Mouse (Mus musculus) frontal cortex, postnatal 14 days (tissue): ENCODE results near the gene Mctp1.
"Not testable (repeated sequence)": the region's sequence is repeated elsewhere in the genome, so short reads cannot be mapped to it uniquely, and the experiment has no call there.

Source experiments
- DNase-seq, 2 experiments: peaks; one replicate each; pipeline ENCODE4 v3.0.0; 2022; ENCODE audit warnings: low spot score in 2 of 2

Gene Mctp1

DNA sequence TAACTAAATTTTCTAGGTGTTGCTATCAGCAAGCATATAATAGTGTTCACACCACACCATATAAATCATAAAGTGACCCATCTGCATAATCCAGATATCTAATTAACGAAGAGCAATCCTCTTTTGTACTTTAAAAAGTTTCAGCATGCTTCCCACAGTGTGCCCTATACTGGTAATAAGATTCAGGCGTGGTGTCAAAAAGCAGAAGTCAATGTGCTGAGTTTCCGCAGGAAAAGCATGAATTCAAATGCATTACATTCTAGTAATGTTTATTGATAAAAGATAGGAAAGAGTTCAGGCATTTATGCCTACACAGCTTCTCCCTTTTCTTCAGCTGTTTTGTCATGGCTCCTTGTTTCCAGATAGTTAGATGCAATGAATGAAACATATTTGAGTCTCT is 544.8 kb downstream of the Mctp1 start:
- DNase-seq, result no peak

DNA sequence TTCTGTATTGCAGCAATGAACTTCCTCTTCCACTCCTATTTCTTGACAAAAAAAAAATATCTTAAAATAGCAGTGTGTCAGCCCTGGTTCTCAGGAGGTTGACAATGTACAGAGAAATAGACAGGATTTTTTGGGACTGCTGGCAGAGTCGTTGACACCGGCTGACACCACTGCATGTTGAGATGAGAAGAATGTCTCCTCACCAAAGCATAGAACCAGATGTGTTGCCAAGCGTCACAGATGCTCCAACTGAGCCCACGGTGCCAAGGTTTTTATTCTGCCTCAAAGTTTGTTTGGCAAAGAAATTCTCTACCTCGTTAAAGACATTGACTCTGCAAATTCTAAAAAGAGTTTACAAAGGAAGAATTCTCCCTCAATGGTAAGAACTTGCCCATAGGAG is 548.6 kb downstream of the Mctp1 start:
- DNase-seq, result no peak

DNA sequence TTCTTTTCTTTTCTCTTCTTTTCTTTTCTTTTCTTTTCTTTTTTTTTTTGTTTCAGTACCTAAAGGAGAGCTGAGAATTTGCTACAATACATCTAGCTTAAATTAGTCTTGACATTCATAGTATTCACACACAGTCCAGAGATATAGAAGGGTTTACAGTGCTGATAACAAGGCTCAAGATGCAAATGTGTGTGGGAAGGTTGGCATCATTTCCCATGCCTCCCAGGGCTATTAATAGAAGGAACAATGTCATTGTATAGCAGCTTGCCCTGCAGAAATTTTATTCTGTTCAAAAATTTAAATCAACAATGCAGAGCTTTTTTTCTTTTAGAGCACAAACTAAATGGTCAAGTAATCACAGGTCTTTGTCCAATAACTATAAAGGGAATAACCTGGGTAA is 564.9 kb downstream of the Mctp1 start:
- no peak for DNase-seq

DNA sequence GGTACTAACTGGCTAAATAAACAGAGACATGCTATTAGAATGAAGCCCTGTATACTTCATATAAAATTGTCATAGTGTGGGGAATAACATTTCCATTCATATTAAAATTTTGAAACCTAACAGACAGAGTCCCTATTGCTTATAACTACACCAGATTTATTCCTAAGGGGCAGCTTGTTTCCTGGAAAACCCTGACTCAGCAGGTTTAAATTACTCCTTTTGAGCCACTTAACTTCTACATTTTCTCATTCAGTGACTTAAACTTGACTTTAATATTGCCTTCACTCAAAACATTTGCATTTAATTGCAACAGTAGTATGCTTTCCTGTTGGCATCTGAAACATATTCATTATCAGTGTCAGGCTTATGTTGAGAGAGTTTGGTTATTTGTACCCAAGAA is 583.3 kb downstream of the Mctp1 start:
- DNase-seq, result no peak

DNA sequence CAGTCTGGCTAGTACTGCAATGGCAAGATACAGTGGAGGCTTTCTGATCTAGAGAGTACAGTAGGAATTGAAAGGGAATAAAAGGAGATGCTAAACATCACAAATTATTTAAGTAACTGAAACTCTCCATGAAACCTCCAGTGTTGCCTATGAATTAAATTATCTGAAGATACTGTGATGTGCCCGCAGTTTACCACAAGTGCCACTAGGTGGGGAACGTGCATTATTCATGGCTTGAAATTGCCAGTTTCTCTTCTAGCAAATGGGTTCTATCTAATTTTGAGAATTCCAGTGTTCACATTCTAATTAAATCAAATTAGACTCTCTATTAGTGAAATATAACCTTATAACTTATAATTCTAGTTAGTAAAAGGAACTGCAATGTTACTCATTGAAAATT is 585.1 kb downstream of the Mctp1 start:
- peak in 1 of 2 experiments; percentile 49 for DNase-seq

DNA sequence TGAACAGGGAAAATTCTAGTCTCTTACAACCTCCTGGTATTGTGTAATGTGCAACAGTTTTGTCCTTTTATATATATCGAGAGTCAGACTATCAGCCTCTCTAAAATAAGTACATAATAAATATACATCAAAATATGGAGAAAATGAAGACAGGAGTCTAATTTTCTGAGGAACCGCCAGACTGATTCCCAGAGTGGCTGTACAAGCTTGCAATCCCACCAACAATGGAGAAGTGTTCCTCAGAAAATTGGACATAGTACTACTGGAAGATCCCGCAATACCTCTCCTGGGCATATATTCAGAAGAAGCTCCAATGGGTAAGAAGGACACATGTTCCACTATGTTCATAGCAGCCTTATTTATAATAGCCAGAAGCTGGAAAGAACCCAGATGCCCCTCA is 586.7 kb downstream of the Mctp1 start:
- not testable (repeated sequence) for DNase-seq

DNA sequence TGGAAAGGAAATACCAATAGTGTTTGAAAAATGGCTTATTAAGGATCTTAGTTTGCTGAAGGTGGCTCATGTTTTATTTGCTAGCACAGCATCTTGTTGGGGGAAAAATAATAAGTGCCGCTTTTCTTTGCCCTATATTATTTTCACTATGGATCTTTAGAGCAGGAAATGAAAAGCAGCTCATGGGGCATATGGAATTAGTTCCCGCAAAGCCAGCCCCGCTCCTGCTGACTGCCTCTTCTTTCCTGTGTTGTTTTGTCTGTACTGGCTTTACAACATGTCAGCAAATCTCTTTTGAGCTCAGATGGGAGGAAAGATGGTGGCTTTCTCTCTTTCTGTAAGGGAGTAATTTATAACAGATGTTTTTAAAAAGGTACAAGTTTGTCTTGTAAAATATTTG is 618.3 kb downstream of the Mctp1 start:
- DNase-seq, result no peak

DNA sequence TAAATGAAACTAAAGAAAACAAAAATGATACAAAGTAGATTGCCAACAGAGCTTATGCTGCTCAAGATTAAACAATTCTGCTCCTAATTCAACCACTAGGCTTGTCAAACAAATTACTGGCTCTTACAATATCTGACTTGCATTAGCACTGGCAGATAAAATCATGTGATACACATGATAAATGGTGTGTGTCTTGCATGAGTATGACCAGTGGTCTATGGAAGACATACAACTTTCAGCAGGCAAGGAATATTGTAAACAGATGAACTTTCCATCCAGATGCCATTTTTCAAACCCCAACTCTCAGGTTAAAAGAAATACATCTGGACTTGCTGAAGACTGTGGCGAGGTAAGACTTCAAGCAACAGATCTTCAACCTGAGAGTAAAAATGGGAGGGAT is 619.3 kb downstream of the Mctp1 start:
- DNase-seq, result no peak

DNA sequence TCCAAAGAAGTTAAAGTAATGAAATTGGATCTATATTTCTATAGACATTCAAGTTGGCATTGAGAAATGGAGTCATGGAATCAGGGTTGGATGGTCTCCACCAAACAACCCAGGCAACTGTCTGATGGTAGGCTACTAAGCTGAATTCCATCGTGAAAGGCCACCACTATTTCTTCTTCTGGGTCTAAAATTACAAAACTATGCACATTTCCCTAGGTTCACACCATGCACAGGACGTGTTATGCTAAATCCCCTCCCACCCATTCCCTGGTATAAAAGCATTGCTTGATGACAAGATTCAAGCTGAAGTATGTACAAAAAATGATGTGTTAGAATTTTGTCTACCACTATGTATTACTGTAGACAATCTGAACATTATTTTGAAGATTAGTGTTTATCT is 634.5 kb downstream of the Mctp1 start:
- DNase-seq, result no peak

DNA sequence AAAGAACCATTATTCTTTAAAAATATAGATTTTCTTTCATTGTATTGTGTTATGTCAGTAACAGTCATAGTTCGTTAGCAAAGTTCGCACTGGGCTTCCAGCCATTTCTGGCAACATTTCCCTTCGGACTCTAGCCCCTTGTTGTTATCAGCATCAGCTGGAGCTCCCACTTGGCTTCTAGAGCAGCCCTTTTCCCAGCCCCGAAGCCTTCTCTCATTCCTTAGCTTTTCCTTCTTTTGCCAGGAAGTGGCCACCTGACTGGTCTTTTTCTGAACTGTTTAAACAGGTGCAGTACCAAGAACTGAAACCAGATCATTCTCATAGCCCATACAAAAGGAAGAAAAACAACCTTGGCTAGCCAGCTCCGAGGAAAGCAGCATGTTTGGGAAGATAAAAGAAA is 645.3 kb downstream of the Mctp1 start:
- no peak for DNase-seq

DNA sequence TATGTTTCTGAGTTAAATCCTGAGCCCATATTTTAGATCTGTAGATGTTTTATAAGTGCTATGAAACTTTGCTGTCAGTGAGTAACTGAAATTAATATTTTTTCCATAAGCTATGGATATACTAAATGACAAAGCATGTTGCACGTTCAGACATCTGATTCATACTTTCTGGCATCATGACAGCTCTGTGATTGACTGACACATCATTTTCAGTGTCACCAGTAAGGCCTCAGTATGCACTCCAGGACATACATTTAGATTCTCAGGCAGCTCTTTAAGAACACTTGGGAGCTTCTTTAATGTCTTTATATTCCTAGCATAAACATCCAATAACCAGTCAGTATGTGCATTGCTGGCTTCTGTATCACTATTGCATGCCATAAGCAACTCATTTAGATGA is 659.0 kb downstream of the Mctp1 start:
- no peak for DNase-seq

DNA sequence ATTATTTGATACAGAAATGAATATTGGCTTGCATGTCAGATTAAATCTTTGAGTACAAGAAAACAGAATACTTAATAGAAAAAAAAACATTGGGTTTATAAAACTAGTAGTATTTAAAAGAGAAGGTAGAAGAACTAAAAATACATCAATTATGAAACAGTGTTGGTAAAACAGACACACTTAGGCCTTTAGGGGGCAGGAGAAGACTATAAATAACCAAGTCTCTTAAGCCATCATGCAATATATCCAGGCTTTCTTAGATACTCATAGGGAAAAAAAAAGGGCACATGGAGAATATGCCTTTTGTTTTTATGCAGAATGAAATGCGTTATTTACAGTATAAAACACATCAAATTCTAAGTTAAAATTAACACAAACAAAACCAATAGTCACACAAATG is 661.0 kb downstream of the Mctp1 start:
- DNase-seq, result no peak

DNA sequence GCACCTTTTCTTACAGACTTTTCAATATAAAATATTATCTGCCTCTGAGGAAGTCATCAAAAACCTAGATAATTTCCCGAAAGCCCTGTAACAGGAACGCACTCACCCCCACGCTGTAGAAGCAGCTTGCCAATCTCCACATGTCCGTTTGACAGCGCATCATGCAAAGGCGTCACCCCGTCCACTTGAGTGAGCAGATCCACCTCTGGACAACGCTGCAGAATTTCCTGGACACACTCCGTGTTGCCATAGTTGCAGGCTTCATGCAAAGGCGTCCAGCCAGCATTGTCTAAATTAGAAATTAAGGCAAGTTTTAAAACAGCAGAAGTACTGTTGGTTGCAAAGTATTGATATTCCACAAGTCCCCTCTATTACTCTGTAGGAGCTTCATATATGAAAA is 662.1 kb downstream of the Mctp1 start:
- DNase-seq, result no peak

DNA sequence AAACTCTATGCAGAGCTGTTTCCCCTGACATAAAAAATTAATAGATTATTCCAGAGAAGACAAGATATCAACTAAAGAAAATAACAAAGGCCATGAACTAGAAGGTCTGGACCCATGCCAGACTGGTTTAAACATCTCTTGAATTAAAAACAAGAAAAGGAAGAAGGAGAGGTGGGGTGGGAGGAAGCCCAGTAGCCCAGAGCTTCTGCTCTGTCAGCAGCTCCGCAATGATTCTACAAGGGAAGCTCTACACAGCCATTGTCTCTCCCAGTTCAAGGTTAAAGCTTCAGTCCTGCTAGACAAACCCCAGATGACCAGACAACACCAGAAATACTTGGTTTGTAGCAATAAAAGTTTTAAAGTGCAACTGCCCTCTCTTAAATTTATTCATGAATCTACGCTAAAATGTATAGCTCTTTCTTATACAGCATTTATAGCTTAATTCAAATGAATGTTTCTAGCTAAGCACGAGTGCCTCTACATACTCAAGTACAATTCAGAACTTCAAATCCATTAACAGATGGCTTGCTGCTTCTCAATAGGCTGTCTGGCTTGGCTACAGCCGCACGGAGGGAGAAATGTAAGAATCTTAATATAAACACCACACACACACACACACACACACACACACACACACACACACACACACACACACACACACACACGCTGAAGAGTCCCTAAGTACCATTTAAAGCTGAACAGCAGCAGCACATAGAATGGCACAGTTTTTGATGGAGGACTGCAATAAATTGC is 663.0 kb downstream of the Mctp1 start:
- no peak for DNase-seq

DNA sequence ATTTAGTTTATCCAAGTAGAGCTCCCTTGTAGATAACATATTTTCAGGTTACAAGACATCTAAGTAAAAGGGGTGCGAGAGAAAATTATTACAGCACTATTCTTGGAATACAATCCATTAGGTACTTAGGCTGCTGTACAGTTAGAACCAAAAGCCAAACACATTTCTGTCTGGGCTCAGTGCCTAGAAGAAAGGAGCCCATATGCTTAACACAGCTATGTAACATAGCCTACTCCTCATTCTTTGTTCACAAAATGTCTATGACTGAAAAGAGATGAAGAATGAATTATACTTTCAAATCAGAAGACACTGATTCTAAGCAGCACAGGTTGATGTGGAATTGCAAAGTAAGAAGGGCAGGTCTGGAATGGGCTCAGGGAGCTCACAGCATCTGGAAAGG is 664.1 kb downstream of the Mctp1 start:
- DNase-seq, result no peak

DNA sequence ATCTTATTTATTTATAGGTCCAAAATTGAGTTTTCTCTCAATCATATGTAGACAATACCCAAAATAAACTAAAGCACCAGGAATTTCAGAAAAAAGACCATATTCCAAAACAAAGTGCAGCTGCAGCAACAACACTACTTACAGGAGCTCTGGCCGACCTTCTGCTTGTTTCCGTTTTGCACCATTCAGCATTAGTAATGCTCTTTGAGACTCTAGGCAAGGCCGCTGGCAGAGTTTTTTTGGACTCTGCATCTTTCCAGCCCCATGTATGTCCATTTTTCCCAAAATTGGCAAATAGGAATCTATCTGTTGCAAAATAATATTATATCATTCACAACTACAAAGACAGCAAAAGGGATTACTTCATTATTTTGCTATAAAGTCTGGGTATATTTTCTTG is 665.4 kb downstream of the Mctp1 start:
- no peak for DNase-seq

DNA sequence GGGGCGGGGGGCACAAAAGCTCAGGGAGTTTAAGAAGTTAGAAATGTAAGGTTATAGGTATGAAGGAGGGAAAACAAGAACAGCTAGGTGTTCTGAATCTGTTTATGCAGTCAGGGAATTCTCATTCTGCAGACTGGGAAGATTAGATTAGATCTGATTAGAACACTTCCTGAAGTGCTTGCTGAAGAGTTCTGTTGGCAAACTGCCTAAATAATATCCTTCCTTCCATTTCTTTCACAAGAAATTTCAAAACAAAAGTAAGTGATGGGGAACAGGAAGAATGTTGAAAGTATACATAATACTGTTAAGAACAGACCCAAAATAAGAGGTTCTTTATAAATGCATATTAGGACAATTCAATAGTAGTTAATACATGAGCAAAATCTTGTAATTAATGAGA is 678.9 kb downstream of the Mctp1 start:
- DNase-seq, result no peak

DNA sequence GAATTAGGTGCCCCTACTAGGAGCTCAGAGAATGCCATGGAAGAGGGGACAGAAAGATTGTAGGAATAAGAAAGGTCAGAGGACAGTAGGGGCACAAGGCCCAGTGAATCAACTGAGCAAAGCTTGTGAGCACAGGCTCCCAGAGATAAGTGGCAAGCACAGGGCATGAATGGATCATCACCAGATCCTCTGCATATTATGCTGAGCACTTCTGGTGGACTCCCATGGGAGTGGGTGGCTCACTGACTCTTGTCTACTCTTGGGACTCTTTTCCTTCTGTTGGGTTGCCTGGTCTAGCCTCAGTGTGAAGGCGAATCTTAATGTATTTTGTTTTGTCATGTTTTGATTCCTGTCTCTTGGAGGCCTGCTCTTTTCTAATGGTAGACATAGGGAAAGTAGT is 684.5 kb downstream of the Mctp1 start:
- DNase-seq, result no peak

DNA sequence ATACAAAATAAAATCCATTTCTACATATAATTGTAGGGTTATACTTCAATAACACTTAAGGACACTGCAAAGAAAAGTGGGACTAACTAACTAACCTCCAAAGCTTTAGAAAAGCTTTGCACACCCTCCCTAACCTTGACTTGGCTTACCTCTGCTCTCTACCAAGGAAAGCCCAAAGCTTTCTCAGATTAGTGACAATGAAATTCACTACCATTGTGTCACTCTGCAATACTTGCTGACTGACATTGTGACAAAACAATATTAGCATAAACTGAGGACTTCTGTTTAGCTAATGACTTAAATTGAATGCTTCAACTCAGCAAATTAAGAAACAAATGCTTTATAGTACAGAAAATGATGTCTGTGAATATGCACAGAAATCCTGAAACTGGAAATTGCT is 687.7 kb downstream of the Mctp1 start:
- no peak for DNase-seq
